Mouse (Mus musculus) erythroblast, embryonic 14.5 days (primary cell): ENCODE results near the gene Cep128.

ENCODE experiments used
- GATA1 ChIP-seq: IDR thresholded peaks from 2 replicates; pipeline ENCODE4 v1.6.1; 2012; ENCODE audit warnings: low read length, inconsistent platforms, mixed read lengths
- TAL1 ChIP-seq: IDR thresholded peaks from 3 replicates; pipeline ENCODE4 v1.6.1; 2012; ENCODE audit warnings: low read length, inconsistent platforms, mixed read lengths

DNA sequence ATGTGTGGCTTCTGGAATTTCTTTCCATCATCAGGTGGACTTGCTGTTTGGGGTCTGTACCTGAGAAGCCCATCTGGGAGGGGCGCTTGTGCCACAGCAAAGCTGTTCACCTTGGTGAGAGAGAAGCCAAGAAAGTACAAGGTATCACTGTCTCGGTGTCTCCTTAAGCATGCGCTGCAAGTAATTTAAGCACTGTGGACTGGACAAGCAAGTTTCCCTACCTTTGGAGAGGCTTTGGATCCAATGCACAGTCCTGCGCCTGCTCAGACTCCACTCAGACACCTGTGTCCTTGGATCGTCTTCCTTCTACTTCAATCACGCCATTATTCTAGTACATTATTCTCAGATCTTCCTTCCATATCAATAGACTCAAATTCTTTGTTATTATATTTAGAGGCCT is 288.0 kb downstream of the Cep128 start:
- no peak for TF ChIP-seq GATA1
- no peak for TF ChIP-seq TAL1
